8 mouse cellular contexts compared by ENCODE assay signal in the genomic region with DNA sequence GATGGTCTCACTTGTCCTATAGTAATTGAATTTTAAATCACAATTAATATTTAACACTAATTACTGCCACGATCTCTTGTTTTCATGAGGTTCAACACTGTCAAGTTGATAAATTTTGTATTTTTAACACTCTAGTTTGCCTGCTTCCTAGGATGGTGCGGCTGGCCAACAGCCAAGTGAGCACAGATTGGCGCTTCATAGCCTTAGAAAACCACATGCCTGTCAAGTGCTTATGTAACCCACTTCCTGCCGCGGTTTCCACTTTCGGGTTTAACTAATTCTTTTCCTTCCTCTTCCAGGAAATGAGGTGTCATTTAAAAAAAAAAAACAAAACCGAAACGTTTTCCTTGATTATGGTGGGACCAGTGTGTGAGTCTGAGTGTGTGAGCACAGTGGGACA. TPM values are rescaled to one million over a fixed set of nuclear protein-coding genes. Genes with fewer than 3 reads are reported as not detected.
DNase-seq lines count a peak whose midpoint lies in the region.

No protein-coding gene starts in this region.

- DNase-seq in kidney, postnatal 10 days, result peak; percentile 27
- DNase-seq in kidney, adult 11 months, result no peak
- peak; percentile 69 to 76 for DNase-seq in cerebellum, postnatal 10 days
- DNase-seq in left cerebral cortex, postnatal 10 days (ENCODE audit: extremely low spot score in 1 of 2, low spot score in 2 of 2), result peak; percentile 30 to 52
- peak; percentile 47 for DNase-seq in right cerebral cortex, postnatal 4 days
- DNase-seq in gastrocnemius, postnatal 10 days, result no peak
- no peak for DNase-seq in MN1 (ENCODE audit: low spot score)
- no peak for DNase-seq in gastrocnemius, postnatal 25 days

- intact Hi-C loops in left cerebral cortex, postnatal 10 days (cut with DNase I), result no loop called here

RNA-seq across cellular contexts. Expression of a gene that starts 20.8 kb away (rescaled TPM):
- 10 to 100 TPM; 20.3 to 20.5 TPM for total RNA-seq in left cerebral cortex, postnatal 10 days (2021)
- total RNA-seq in gastrocnemius, postnatal 10 days (2021), result 10 to 100 TPM; 26.8 to 35.2 TPM
- total RNA-seq in gastrocnemius, postnatal 25 days (2021), result 10 to 100 TPM in 1 of 2 experiments, 1 to 10 TPM in 1; 8.9 to 10.6 TPM

Comparison
In these comparisons a context has a peak if more than half of its experiments do, and no peak if none do; other contexts are left out.
1. DNase-seq: peak in kidney, postnatal 10 days (single experiment), cerebellum, postnatal 10 days (2 of 2), left cerebral cortex, postnatal 10 days (2 of 2) and right cerebral cortex, postnatal 4 days (single experiment); none in kidney, adult 11 months (single experiment), gastrocnemius, postnatal 10 days (single experiment), MN1 (single experiment) and gastrocnemius, postnatal 25 days (single experiment).